In the genomic region with DNA sequence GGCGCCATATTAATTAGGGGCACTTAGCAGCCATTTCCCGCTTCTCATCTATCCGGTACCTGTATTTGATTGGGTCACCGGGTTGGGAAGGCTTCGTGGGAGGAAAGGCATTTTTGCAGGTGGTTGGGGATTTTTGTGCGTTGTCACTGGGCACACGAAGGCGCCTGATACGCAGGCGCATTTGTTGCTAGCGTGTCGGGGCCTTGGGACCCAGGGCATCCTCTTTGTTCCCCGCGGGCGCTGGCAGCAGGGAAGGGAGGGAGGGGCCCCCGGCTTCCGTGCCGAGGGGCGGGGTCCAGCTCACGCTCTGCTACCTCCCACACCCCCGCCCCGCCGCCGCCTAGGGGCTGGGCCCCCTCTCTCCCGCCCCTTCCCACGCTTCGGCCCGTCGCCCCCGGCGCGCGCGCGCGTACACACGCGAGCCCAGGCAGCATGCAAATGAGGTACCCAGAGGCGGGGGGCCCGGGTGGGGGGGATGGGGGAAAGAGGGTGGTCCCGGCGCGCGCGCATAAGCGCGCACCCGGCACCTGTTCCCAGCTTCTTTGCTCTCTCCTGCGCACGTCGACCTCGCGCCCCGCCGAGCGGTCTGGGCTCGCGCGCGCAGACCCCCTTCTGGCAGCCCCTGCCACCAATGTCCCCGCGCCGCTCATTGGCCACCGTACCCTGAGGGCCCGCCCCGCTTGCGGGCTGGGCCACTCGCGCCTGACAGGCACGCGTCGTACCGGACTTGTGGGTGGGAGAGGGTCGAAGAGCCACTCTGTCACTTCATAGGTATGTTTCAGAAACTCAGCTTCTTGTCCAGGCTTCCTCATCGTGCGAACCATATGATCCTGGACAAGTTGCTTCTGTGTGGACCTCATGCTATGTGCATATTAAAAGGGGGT, we compare ENCODE assay signal across 8 mouse cellular contexts. TPM values are rescaled to one million over a fixed set of nuclear protein-coding genes. Genes with fewer than 3 reads are reported as not detected.
A peak's percentile ranks its signal among the peaks of the same experiment; 100 is the strongest.
DNase-seq lines count a peak whose midpoint lies in the region; TF ChIP-seq lines count a peak whose summit lies in the region.

Gene Gm44973 (plus strand): TSS at position 379 of the 884 bp plus-strand sequence.

- peak within 1 kb of the TSS; percentile 95 for H3K4me3 ChIP-seq in left cerebral cortex, adult 2 months
- H3K4me3 ChIP-seq in macrophage (ENCODE audit: inconsistent target) = peak within 1 kb of the TSS; percentile 54

- DNase-seq in adrenal gland, adult (ENCODE audit: inconsistent age in 2 of 2, low spot score in 1 of 2) = peak; percentile 97 to 99
- peak; percentile 94 for DNase-seq in embryo, embryonic 10 days (ENCODE audit: low spot score)
- DNase-seq in gastrocnemius, adult 8-10 months (ENCODE audit: low spot score in 2 of 2) = peak; percentile 89 to 90
- DNase-seq in hindlimb bud, embryonic 11.5 days (ENCODE audit: extremely low spot score, low read depth, low spot score) = peak; percentile 73
- peak; percentile 84 to 93 for DNase-seq in left cerebral cortex, adult 2 months (ENCODE audit: extremely low spot score in 1 of 2, low spot score in 2 of 2)
- peak; percentile 92 for DNase-seq in right cerebral cortex, adult 18-20 months
- DNase-seq in urinary bladder, adult 2 months (ENCODE audit: low spot score) = peak; percentile 87

- TF ChIP-seq CTCF in left cerebral cortex, adult 2 months (IDR thresholded peaks at IDR 0.05) = no peak; the same call in 1 of the 2 replicates

- H3K79me2 ChIP-seq in macrophage (ENCODE audit: inconsistent target) = peaks cover 54% of the 10 kb centered on the region; the same call in 1 of the 2 replicates

- peaks cover 25% of the 10 kb centered on the region for H3K36me3 ChIP-seq in macrophage (ENCODE audit: inconsistent target)

- intact Hi-C loops in left cerebral cortex, adult 2 months (cut with DNase I) = loop anchor here (2.0 kb wide), 1 partner anchor 23 kb away; the partner anchor contains the start of gene Zfp784

- H3K27ac ChIP-seq in left cerebral cortex, adult 2 months = peak within 1 kb of the TSS; percentile 99
- peak within 1 kb of the TSS; percentile 87 for H3K27ac ChIP-seq in macrophage

- WGBS in macrophage (ENCODE audit: missing documents) = 1% methylated on average over 54 of the region's 76 CpGs

RNA-seq across cellular contexts. Expression of gene Gm44973, which starts in this region (rescaled TPM):
- not detected for total RNA-seq in gastrocnemius, adult 8-10 months (2022)
- not detected for total RNA-seq in left cerebral cortex, adult 2 months (2021)
- not detected for total RNA-seq in macrophage (2018; cell fraction: chromatin; rRNA removed)
- under 1 TPM in 4 of 26 experiments, not detected in 22; 0.14 to 0.18 (median 0.16) TPM for total RNA-seq in macrophage (2018; cell fraction: cytosol; rRNA removed)
- not detected for total RNA-seq in macrophage (2018; cell fraction: nucleus; rRNA removed)
- not detected in 3 replicates for polyA plus RNA-seq in macrophage (2018)
- 0.25 TPM in 1 of 2 replicates, not detected in the other for polyA plus RNA-seq in urinary bladder, adult 2 months (2012; rRNA removed)

Comparison
In these comparisons a context has a peak if more than half of its experiments do, and no peak if none do; other contexts are left out.
1. Peak in every context shown above with its lines: DNase-seq, H3K4me3 ChIP-seq and H3K27ac ChIP-seq.
2. Peak in DNase-seq in gastrocnemius, adult 8-10 months; RNA of the gene not detected or under 1 TPM.
3. Peak in DNase-seq, H3K4me3 ChIP-seq and H3K27ac ChIP-seq in left cerebral cortex, adult 2 months; RNA of the gene not detected or under 1 TPM.
4. Peak in DNase-seq in urinary bladder, adult 2 months; RNA of the gene not detected or under 1 TPM.